In genomic region chr1:80710607-80711261, GRCm38 (mm10) we compare ENCODE assay signal across 15 mouse cellular contexts. TPM values are rescaled to one million over a fixed set of nuclear protein-coding genes. Genes with fewer than 3 reads are reported as not detected.
DNase-seq lines count a peak whose midpoint lies in the region; ATAC-seq and TF ChIP-seq lines count a peak whose summit lies in the region.
"Had no signal": no experiment of that assay in that cellular context is flagged by ENCODE, and none has a peak within 500 bp of the region (broad histone marks: within the 10 kb centered on the region; RNA-seq: fewer than 3 reads in every experiment).

No protein-coding gene starts in this region.

- H3K4me1 ChIP-seq in forebrain, embryonic 15.5 days: peaks cover 10% of the 10 kb centered on the region
- 0 out of 2 replicates have a peak, but pooled peaks cover 6% of the 10 kb centered on the region for H3K4me1 ChIP-seq in forebrain, embryonic 12.5 days
- no peaks in the 10 kb centered on the region for H3K4me1 ChIP-seq in kidney, adult 2 months (ENCODE audit: control insufficient read depth, insufficient read depth, low read length)
- H3K4me1 ChIP-seq in brown adipose tissue, adult 24 weeks (ENCODE audit: control insufficient read depth, insufficient read depth, insufficient read length, low read length): peaks cover 3% of the 10 kb centered on the region; the same call in 1 of the 2 replicates

- TF ChIP-seq CTCF in kidney, adult 2 months (conservative IDR thresholded peaks at IDR 0.05; ENCODE audit: insufficient read depth, insufficient read length, low read depth, low read length): no peak

- no peak overlapping the region for H3K4me3 ChIP-seq in forebrain, embryonic 15.5 days
- H3K4me3 ChIP-seq in forebrain, embryonic 12.5 days (replicated peaks): no peak overlapping the region
- no peak overlapping the region for H3K4me3 ChIP-seq in kidney, adult 2 months (ENCODE audit: insufficient read depth, low read depth, low read length)
- H3K4me3 ChIP-seq in brown adipose tissue, adult 24 weeks (ENCODE audit: insufficient read depth, low read depth, low read length): no peak overlapping the region
- H3K4me3 ChIP-seq: hindbrain, embryonic 15.5 days; layer of hippocampus, adult 2 months; megakaryocyte, embryonic 14.5 days; myocyte had no signal

- WGBS in forebrain, embryonic 15.5 days: 27% methylated on average over 8 of the region's 8 CpGs
- 50% methylated on average over 8 of the region's 8 CpGs for WGBS in forebrain, embryonic 12.5 days
- 49% methylated on average over 8 of the region's 8 CpGs for WGBS in kidney, adult 2 months

- no peak overlapping the region for H3K9ac ChIP-seq in forebrain, embryonic 15.5 days (replicated peaks)
- no peak overlapping the region for H3K9ac ChIP-seq in forebrain, embryonic 12.5 days
- H3K9ac ChIP-seq: hindbrain, embryonic 15.5 days had no signal

- no peaks in the 10 kb centered on the region; the same call in 1 of the 2 replicates for H3K27me3 ChIP-seq in forebrain, embryonic 15.5 days
- H3K27me3 ChIP-seq in forebrain, embryonic 12.5 days: no peaks in the 10 kb centered on the region
- no peaks in the 10 kb centered on the region for H3K27me3 ChIP-seq in kidney, adult 2 months (replicated peaks; ENCODE audit: control insufficient read depth, insufficient read depth, low read length)
- H3K27me3 ChIP-seq: hindbrain, embryonic 15.5 days; megakaryocyte, embryonic 14.5 days had no signal

- no peaks in the 10 kb centered on the region for H3K36me3 ChIP-seq in forebrain, embryonic 15.5 days
- no peaks in the 10 kb centered on the region for H3K36me3 ChIP-seq in forebrain, embryonic 12.5 days (replicated peaks)
- no peaks in the 10 kb centered on the region for H3K36me3 ChIP-seq in kidney, adult 2 months (ENCODE audit: control insufficient read depth, insufficient read depth, low read length)
- H3K36me3 ChIP-seq: G1E; hindbrain, embryonic 15.5 days had no signal

- no peak for TF ChIP-seq POLR2A in kidney, adult 2 months (IDR thresholded peaks at IDR 0.05; ENCODE audit: low read depth, low read length)

- intact Hi-C loops in heart, postnatal 14 days (cut with DNase I): no loop called here

- H3K4me2 ChIP-seq in forebrain, embryonic 15.5 days (replicated peaks): no peak overlapping the region
- no peak overlapping the region for H3K4me2 ChIP-seq in forebrain, embryonic 12.5 days
- H3K4me2 ChIP-seq: hindbrain, embryonic 15.5 days had no signal

- DNase-seq in kidney, adult 2 months: peak; percentile 3
- DNase-seq in kidney, adult 18-20 months: no peak
- peak; percentile 8 to 24 for DNase-seq in heart, postnatal 14 days
- DNase-seq in Muller cell, postnatal 12 days (ENCODE audit: inconsistent ontology term): no peak
- DNase-seq: cerebellum, adult 9-10 months had no signal

- H3K9me3 ChIP-seq in forebrain, embryonic 15.5 days: no peaks in the 10 kb centered on the region
- no peaks in the 10 kb centered on the region for H3K9me3 ChIP-seq in forebrain, embryonic 12.5 days
- H3K9me3 ChIP-seq: hindbrain, embryonic 15.5 days; megakaryocyte, embryonic 14.5 days had no signal

- peak; percentile 87 for ATAC-seq in forebrain, embryonic 15.5 days (replicated peaks)
- ATAC-seq in forebrain, embryonic 12.5 days (ENCODE audit: low FRiP score): no peak
- ATAC-seq in CD4-positive, CD25-positive, alpha-beta regulatory T cell, adult 4 months: no peak
- ATAC-seq: activated CD4-positive, CD25-positive, alpha-beta regulatory T cell, adult 4 months had no signal

- no peak overlapping the region for H3K27ac ChIP-seq in forebrain, embryonic 15.5 days (replicated peaks)
- H3K27ac ChIP-seq in forebrain, embryonic 12.5 days: no peak overlapping the region
- no peak overlapping the region for H3K27ac ChIP-seq in kidney, adult 2 months (ENCODE audit: insufficient read depth, low read depth, low read length)
- peak overlapping the region; percentile 63 for H3K27ac ChIP-seq in brown adipose tissue, adult 24 weeks (replicated peaks; ENCODE audit: low read depth, low read length)
- H3K27ac ChIP-seq: hindbrain, embryonic 15.5 days had no signal

RNA-seq across cellular contexts. Expression of gene Dock10, which starts 47.6 kb away (rescaled TPM):
- polyA plus RNA-seq in forebrain, embryonic 15.5 days (2015; fragmentation: Nextera tagmentation; extraction: Ambion mirVana): 1.9 and 2.1 TPM in 2 replicates
- polyA plus RNA-seq in forebrain, embryonic 12.5 days (2016; fragmentation: Nextera tagmentation; extraction: Ambion mirVana): 2.3 and 2.8 TPM in 2 replicates
- 2.8 and 4.1 TPM in 2 replicates for polyA plus RNA-seq in kidney, adult 2 months (2012; rRNA removed)
- polyA plus RNA-seq in brown adipose tissue, adult 24 weeks (2012; ENCODE audit: insufficient read depth, insufficient read length, missing spikeins): 2.2 and 3.4 TPM in 2 replicates
- 1 to 10 TPM; 8.0 to 8.4 TPM for total RNA-seq in heart, postnatal 14 days (2021)
- polyA plus RNA-seq in CD4-positive, CD25-positive, alpha-beta regulatory T cell, adult 4 months (2017; shearing (Covaris generic)): 100 to 1,000 TPM; 116 to 121 TPM
- polyA plus RNA-seq: G1E had no signal

Comparison
In these comparisons a context has a peak if more than half of its experiments do, and no peak if none do; other contexts are left out.
1. DNase-seq: peak in kidney, adult 2 months (single experiment) and heart, postnatal 14 days (2 of 2); none in kidney, adult 18-20 months (single experiment) and Muller cell, postnatal 12 days (single experiment).
2. RNA of gene Dock10, which starts 47.6 kb away (polyA plus RNA-seq): 116 to 121 TPM in CD4-positive, CD25-positive, alpha-beta regulatory T cell, adult 4 months; 2.8 to 4.1 TPM in kidney, adult 2 months, 2.2 to 3.4 TPM in brown adipose tissue, adult 24 weeks, 2.3 to 2.8 TPM in forebrain, embryonic 12.5 days and 1.9 to 2.1 TPM in forebrain, embryonic 15.5 days; every median in the first group is over 10 times any median in the second.